Comparison of ENCODE assay signal across 28 mouse cellular contexts in the genomic region with DNA sequence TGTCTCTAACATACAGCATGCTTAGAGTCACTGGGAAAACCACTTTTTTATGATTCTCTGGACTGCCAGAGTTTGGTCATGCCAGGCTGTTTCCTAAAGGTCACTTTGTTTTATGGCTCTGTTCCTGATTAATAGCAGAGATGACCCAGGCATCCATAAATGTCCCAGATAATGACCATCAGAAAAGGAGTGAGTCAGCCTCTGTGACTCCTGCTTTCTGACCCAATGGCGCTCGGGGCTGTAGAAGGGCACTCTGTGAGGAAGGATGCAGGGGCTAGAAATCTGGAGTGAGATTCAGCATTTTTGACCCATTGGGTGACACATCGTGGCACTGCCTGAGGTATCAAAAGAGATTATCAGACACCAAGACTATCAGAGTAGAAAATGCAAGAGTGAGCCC.
A peak's percentile ranks its signal among the peaks of the same experiment; 100 is the strongest.
DNase-seq lines count a peak whose midpoint lies in the region; ATAC-seq and TF ChIP-seq lines count a peak whose summit lies in the region.
"Had no signal": no experiment of that assay in that cellular context is flagged by ENCODE, and none has a peak within 500 bp of the region (broad histone marks: within the 10 kb centered on the region; RNA-seq: fewer than 3 reads in every experiment).

No protein-coding gene starts in this region.

- intact Hi-C loops in left cerebral cortex, postnatal 14 days (cut with DNase I), result no loop called here

- no peak for ATAC-seq in kidney, embryonic 16.5 days (ENCODE audit: low FRiP score, low TSS enrichment)
- ATAC-seq: forebrain, embryonic 14.5 days; forebrain, postnatal 0 days; hindbrain, postnatal 0 days; inflammation-experienced regulatory T-cells, adult 6 months; intestine, embryonic 16.5 days; Patski had no signal

- H3K9me3 ChIP-seq in kidney, embryonic 16.5 days (ENCODE audit: low read length), result no peaks in the 10 kb centered on the region
- H3K9me3 ChIP-seq: embryonic facial prominence, embryonic 12.5 days; embryonic facial prominence, embryonic 15.5 days; heart, embryonic 12.5 days; heart, embryonic 15.5 days; hindbrain, embryonic 10.5 days; hindbrain, embryonic 13.5 days had no signal

- peak; percentile 80 to 92 for DNase-seq in adrenal gland, adult (ENCODE audit: inconsistent age in 2 of 2, low spot score in 1 of 2)
- DNase-seq in adrenal gland, postnatal 4 days (ENCODE audit: low spot score in 2 of 2), result no peak
- peak; percentile 13 for DNase-seq in kidney, postnatal 14 days
- peak; percentile 61 for DNase-seq in adrenal gland, postnatal 14 days
- no peak for DNase-seq in lung, adult 2 months
- DNase-seq in embryo, embryonic 11 days, result no peak
- DNase-seq in left cerebral cortex, postnatal 14 days (ENCODE audit: low spot score in 2 of 2), result no peak
- DNase-seq: cerebellum, adult 11-12 months; cerebellum, adult 8-10 months; cerebellum, postnatal 10 days; cerebellum, postnatal 36 days; forebrain, postnatal 0 days; gastrocnemius, postnatal 25 days; heart, adult 18-20 months; heart, postnatal 10 days; heart, postnatal 36 days had no signal

- no peak for TF ChIP-seq CTCF in lung, adult 2 months (IDR thresholded peaks at IDR 0.05; ENCODE audit: insufficient read depth, low read length)

- H3K9ac ChIP-seq in kidney, embryonic 16.5 days (replicated peaks; ENCODE audit: low read length), result no peak overlapping the region
- H3K9ac ChIP-seq: embryonic facial prominence, embryonic 12.5 days; embryonic facial prominence, embryonic 15.5 days; forebrain, postnatal 0 days; heart, embryonic 12.5 days; heart, embryonic 15.5 days; hindbrain, embryonic 13.5 days had no signal

- 37% methylated on average over 3 of the region's 3 CpGs for WGBS in kidney, embryonic 16.5 days
- 81% methylated on average over 3 of the region's 3 CpGs for WGBS in lung, adult 2 months

- no peaks in the 10 kb centered on the region for H3K4me1 ChIP-seq in kidney, embryonic 16.5 days (ENCODE audit: insufficient read depth, low read length)
- H3K4me1 ChIP-seq in lung, adult 2 months (ENCODE audit: control insufficient read depth, insufficient read depth, low read length), result no peaks in the 10 kb centered on the region
- H3K4me1 ChIP-seq: embryonic facial prominence, embryonic 12.5 days; embryonic facial prominence, embryonic 15.5 days had no signal

- H3K36me3 ChIP-seq in kidney, embryonic 16.5 days (ENCODE audit: insufficient read depth, low read length), result no peaks in the 10 kb centered on the region
- H3K36me3 ChIP-seq: embryonic facial prominence, embryonic 12.5 days; embryonic facial prominence, embryonic 15.5 days; heart, embryonic 12.5 days; heart, embryonic 15.5 days; hindbrain, embryonic 10.5 days; hindbrain, embryonic 13.5 days had no signal

- H3K27me3 ChIP-seq in kidney, embryonic 16.5 days (ENCODE audit: insufficient read depth, low read length), result no peaks in the 10 kb centered on the region
- H3K27me3 ChIP-seq: embryonic facial prominence, embryonic 12.5 days; embryonic facial prominence, embryonic 15.5 days; heart, embryonic 12.5 days; heart, embryonic 15.5 days; hindbrain, embryonic 13.5 days had no signal

- TF ChIP-seq POLR2A in lung, adult 2 months (IDR thresholded peaks at IDR 0.05; ENCODE audit: borderline replicate concordance, extremely low read depth, low read depth, low read length), result no peak

- H3K4me3 ChIP-seq in kidney, embryonic 16.5 days (ENCODE audit: low read length), result no peak overlapping the region
- no peak overlapping the region for H3K4me3 ChIP-seq in lung, adult 2 months (replicated peaks; ENCODE audit: extremely low read depth, low read depth, low read length)
- H3K4me3 ChIP-seq: embryonic facial prominence, embryonic 12.5 days; embryonic facial prominence, embryonic 15.5 days; heart, embryonic 12.5 days; heart, embryonic 15.5 days; hindbrain, embryonic 10.5 days; hindbrain, embryonic 13.5 days had no signal

- H3K27ac ChIP-seq in kidney, embryonic 16.5 days (ENCODE audit: low read length), result no peak overlapping the region
- H3K27ac ChIP-seq: embryonic facial prominence, embryonic 12.5 days; embryonic facial prominence, embryonic 15.5 days; heart, embryonic 15.5 days; hindbrain, embryonic 10.5 days; hindbrain, embryonic 13.5 days; hindbrain, postnatal 0 days had no signal

- H3K4me2 ChIP-seq in kidney, embryonic 16.5 days (replicated peaks; ENCODE audit: low read depth, low read length), result no peak overlapping the region
- H3K4me2 ChIP-seq: embryonic facial prominence, embryonic 12.5 days; embryonic facial prominence, embryonic 15.5 days; heart, embryonic 12.5 days; heart, embryonic 15.5 days; hindbrain, embryonic 13.5 days had no signal

Comparison
In these comparisons a context has a peak if more than half of its experiments do, and no peak if none do; other contexts are left out.
1. DNase-seq: peak in adrenal gland, adult (2 of 2), kidney, postnatal 14 days (single experiment) and adrenal gland, postnatal 14 days (single experiment); none in adrenal gland, postnatal 4 days (0 of 2), lung, adult 2 months (single experiment), embryo, embryonic 11 days (single experiment) and left cerebral cortex, postnatal 14 days (0 of 2).